Mouse (Mus musculus) hindbrain, postnatal 0 days (tissue): ENCODE measurements around the gene Rbm38. TPM values are rescaled to one million over a fixed set of nuclear protein-coding genes. Genes with fewer than 3 reads are reported as not detected.

Experiments
- ATAC-seq: fragments of 200-750 bp; cut with Nextera tagmentation; 2 replicates; pipeline ENCODE4 v1.8.0; 2017; ENCODE audit warnings: mild to moderate bottlenecking, moderate TSS enrichment, moderate library complexity
- DNase-seq: peaks from one replicate; pipeline ENCODE4 v3.0.0-alpha.2; 2015; ENCODE audit warnings: low spot score
- H3K27ac ChIP-seq: fragments of 300-500 bp; sonication (generic); 2 replicates; pipeline ENCODE4 v1.5.1; 2014; ENCODE audit warnings: mild to moderate bottlenecking
- H3K27me3 ChIP-seq: fragments of 300-500 bp; sonication (generic); 2 replicates; pipeline ENCODE4 v1.6.1; 2014; ENCODE audit warnings: low read length, mixed read lengths; ENCODE audit not compliant: insufficient read depth
- H3K36me3 ChIP-seq: fragments of 300-500 bp; sonication (generic); 2 replicates; pipeline ENCODE4 v1.6.1; 2014; ENCODE audit warnings: low read length, mixed read lengths; ENCODE audit not compliant: insufficient read depth
- H3K4me1 ChIP-seq: fragments of 300-500 bp; sonication (generic); 2 replicates; pipeline ENCODE4 v1.6.1; 2014; ENCODE audit warnings: antibody characterized with exemption, low read length, mixed read lengths; ENCODE audit not compliant: insufficient read depth
- H3K4me2 ChIP-seq: fragments of 300-500 bp; sonication (generic); 2 replicates; pipeline ENCODE4 v1.6.1; 2014; ENCODE audit warnings: low read depth, mild to moderate bottlenecking, low read length, moderate library complexity, mixed read lengths
- H3K4me3 ChIP-seq: fragments of 300-500 bp; sonication (generic); 2 replicates; pipeline ENCODE4 v1.5.1; 2014; ENCODE audit warnings: low read length
- H3K9ac ChIP-seq: fragments of 300-500 bp; sonication (generic); replicated peaks from 2 replicates; pipeline ENCODE4 v1.6.1; 2014; ENCODE audit warnings: mild to moderate bottlenecking, low read length, moderate library complexity, mixed read lengths
- H3K9me3 ChIP-seq: fragments of 300-500 bp; sonication (generic); 2 replicates; pipeline ENCODE4 v1.6.1; 2016; ENCODE audit warnings: low read length, mixed read lengths
- CTCF ChIP-seq: IDR thresholded peaks from 2 replicates; pipeline ENCODE4 v1.5.1; 2016; ENCODE audit warnings: antibody characterized with exemption, control low read depth, low read depth
- WGBS: fragments of 180-500 bp; shearing (Covaris S2); extraction: QIAGEN DNeasy Blood & Tissue Kit; methylation state at CpG from one replicate; pipeline ENCODE4 v1.1.7; 2014; 5-methylcytosine and 5-hydroxymethylcytosine counted together
- polyA plus RNA-seq: library from polyadenylated mRNA; unstranded; fragments of >200 nt; fragmentation: Nextera tagmentation; extraction: Ambion mirVana; gene quantifications from 2 replicates; pipeline ENCODE4 v1.2.1, GENCODE M21; 2015
- total RNA-seq: library from RNA; depleted of rRNA; stranded (reverse); fragments of >200 nt; gene quantifications from 2 replicates; pipeline ENCODE4 v1.2.3, GENCODE M21; 2014

Gene Rbm38
- total and polyA plus RNA-seq, 2 experiments from 2014 or later = 10.3 to 12.6 TPM

- Histone ChIP-seq H3K27me3 (no peaks in the 10 kb centered on the region), H3K36me3 (no peaks in the 10 kb centered on the region), H3K4me3 (no peak overlapping the region), H3K9ac (no peak overlapping the region), H3K27ac (no peak overlapping the region), H3K9me3 (no peaks in the 10 kb centered on the region), H3K4me1 (peaks cover 9% of the 10 kb centered on the region; the same call in 1 of the 2 replicates), H3K4me2 (no peak overlapping the region)
- TF ChIP-seq CTCF = no peak
- 75% methylated on average over 11 of the region's 11 CpGs for WGBS
- DNase-seq (no peak), ATAC-seq (no peak)
These were observed 22.6 kb upstream of the Rbm38 start for GRCm38 (mm10) chr2:172997748-172998147.

- Histone ChIP-seq H3K4me2 (no peak overlapping the region), H3K36me3 (peaks cover 2% of the 10 kb centered on the region), H3K27ac (no peak overlapping the region), H3K4me1 (peaks cover 9% of the 10 kb centered on the region; the same call in 1 of the 2 replicates), H3K27me3 (no peaks in the 10 kb centered on the region), H3K9me3 (no peaks in the 10 kb centered on the region), H3K4me3 (no peak overlapping the region), H3K9ac (no peak overlapping the region)
- no peak for ATAC-seq
- no peak for TF ChIP-seq CTCF
- 71% methylated on average over 7 of the region's 7 CpGs for WGBS
- no peak for DNase-seq
These were observed 21.8 kb upstream of the Rbm38 start for GRCm38 (mm10) chr2:172998478-172998877.

GRCm38 (mm10) chr2:172999630-173000284 is 20.5 kb upstream of the Rbm38 start, which contains the start of gene Rae1:
Rae1 (plus strand) TSS chr2:173000117.
- H3K9ac ChIP-seq = peak within 1 kb of the TSS; percentile 97
- peak within 1 kb of the TSS; percentile 96 for H3K27ac ChIP-seq
- H3K4me1 ChIP-seq = peaks cover 9% of the 10 kb centered on the region; the same call in 1 of the 2 replicates
- under 1% methylated on average over 45 of the region's 45 CpGs for WGBS
- no peaks in the 10 kb centered on the region for H3K27me3 ChIP-seq
- ATAC-seq = peak; percentile 97
- H3K4me2 ChIP-seq = peak within 1 kb of the TSS; percentile 88
- peak; percentile 88 for TF ChIP-seq CTCF
- peak within 1 kb of the TSS; percentile 94 for H3K4me3 ChIP-seq
- DNase-seq = peak; percentile 100
- H3K9me3 ChIP-seq = no peaks in the 10 kb centered on the region
- H3K36me3 ChIP-seq = peaks cover 15% of the 10 kb centered on the region

GRCm38 (mm10) chr2:173000285-173000652 is 20.0 kb upstream of the Rbm38 start:
- peak overlapping the region; percentile 88 for H3K4me2 ChIP-seq
- H3K27ac ChIP-seq = peak overlapping the region; percentile 96
- peak overlapping the region; percentile 94 for H3K4me3 ChIP-seq
- peak; percentile 52 for DNase-seq
- H3K9me3 ChIP-seq = no peaks in the 10 kb centered on the region
- ATAC-seq = peak; percentile 88
- H3K9ac ChIP-seq = peak overlapping the region; percentile 97
- no peak for TF ChIP-seq CTCF
- peaks cover 20% of the 10 kb centered on the region for H3K36me3 ChIP-seq
- 1% methylated on average over 42 of the region's 42 CpGs for WGBS
- peaks cover 9% of the 10 kb centered on the region; the same call in 1 of the 2 replicates for H3K4me1 ChIP-seq
- H3K27me3 ChIP-seq = no peaks in the 10 kb centered on the region

- H3K4me2 ChIP-seq = peak overlapping the region; percentile 88
- TF ChIP-seq CTCF = no peak
- no peaks in the 10 kb centered on the region for H3K9me3 ChIP-seq
- H3K4me3 ChIP-seq = peak overlapping the region; percentile 94
- H3K9ac ChIP-seq = peak overlapping the region; percentile 97
- ATAC-seq (no peak), DNase-seq (peak; percentile 33)
- peak overlapping the region; percentile 96; the same call in 1 of the 2 replicates for H3K27ac ChIP-seq
- H3K36me3 ChIP-seq = peaks cover 23% of the 10 kb centered on the region
- H3K4me1 ChIP-seq = peaks cover 9% of the 10 kb centered on the region; the same call in 1 of the 2 replicates
- no peaks in the 10 kb centered on the region for H3K27me3 ChIP-seq
- 12% methylated on average over 8 of the region's 8 CpGs for WGBS
These were observed 19.4 kb upstream of the Rbm38 start for GRCm38 (mm10) chr2:173000921-173001320.

- H3K9me3 ChIP-seq = no peaks in the 10 kb centered on the region
- 91% methylated on average over 8 of the region's 8 CpGs for whole genome bisulfite sequencing
- H3K27me3 ChIP-seq = no peaks in the 10 kb centered on the region
- no peak for TF ChIP-seq CTCF
- no peak overlapping the region for H3K4me2 ChIP-seq
- peaks cover 9% of the 10 kb centered on the region; the same call in 1 of the 2 replicates for H3K4me1 ChIP-seq
- peaks cover 47% of the 10 kb centered on the region for H3K36me3 ChIP-seq
- no peak overlapping the region for H3K27ac ChIP-seq
- ATAC-seq (no peak), DNase-seq (no peak)
- no peak overlapping the region for H3K9ac ChIP-seq
- no peak overlapping the region for H3K4me3 ChIP-seq
These were observed 16.6 kb upstream of the Rbm38 start for GRCm38 (mm10) chr2:173003737-173004136.

GRCm38 (mm10) chr2:173010220-173010717 is 10.0 kb upstream of the Rbm38 start:
- peaks cover 85% of the 10 kb centered on the region for H3K36me3 ChIP-seq
- no peak overlapping the region for H3K4me2 ChIP-seq
- H3K27ac ChIP-seq = no peak overlapping the region
- H3K27me3 ChIP-seq = no peaks in the 10 kb centered on the region
- WGBS = 79% methylated on average over 3 of the region's 3 CpGs
- ATAC-seq (no peak), DNase-seq (no peak)
- H3K4me1 ChIP-seq = no peaks in the 10 kb centered on the region
- H3K4me3 ChIP-seq = no peak overlapping the region
- no peaks in the 10 kb centered on the region for H3K9me3 ChIP-seq
- no peak for TF ChIP-seq CTCF
- no peak overlapping the region for H3K9ac ChIP-seq
